Mouse (Mus musculus) C2C12 (cell line): ENCODE data around the gene Ank2.

ENCODE experiments used
- CTCF ChIP-seq: IDR thresholded peaks from one replicate; pipeline ENCODE4 v1.5.1; 2011; ENCODE audit not compliant: control insufficient read depth, insufficient read depth, insufficient read length
- USF1 ChIP-seq: IDR thresholded peaks from one replicate; pipeline ENCODE4 v1.6.1; 2011; ENCODE audit warnings: low read depth, mild to moderate bottlenecking, control low read depth, moderate library complexity

DNA sequence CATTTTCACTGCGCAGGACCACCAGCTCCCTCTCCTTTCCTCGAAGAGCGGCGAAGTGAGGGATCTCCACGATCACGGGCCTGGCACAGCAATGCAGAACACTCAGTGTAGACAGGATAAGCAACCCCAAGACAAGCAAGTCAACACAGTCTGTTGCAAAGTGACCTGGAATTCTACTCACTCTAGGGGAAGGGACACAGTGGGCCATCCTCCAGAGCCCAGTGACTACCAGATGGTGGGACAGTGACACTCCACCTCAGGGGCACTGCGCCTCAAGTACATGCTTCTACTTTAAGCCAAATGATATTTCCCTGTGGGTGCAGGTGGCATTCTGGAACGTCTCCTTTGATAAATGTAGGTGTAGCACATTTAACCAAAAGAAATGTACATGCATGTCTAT, 536.8 kb downstream of the Ank2 start:
- TF ChIP-seq CTCF (no peak), USF1 (no peak)
